8 mouse cellular contexts compared by ENCODE assay signal in the genomic region with DNA sequence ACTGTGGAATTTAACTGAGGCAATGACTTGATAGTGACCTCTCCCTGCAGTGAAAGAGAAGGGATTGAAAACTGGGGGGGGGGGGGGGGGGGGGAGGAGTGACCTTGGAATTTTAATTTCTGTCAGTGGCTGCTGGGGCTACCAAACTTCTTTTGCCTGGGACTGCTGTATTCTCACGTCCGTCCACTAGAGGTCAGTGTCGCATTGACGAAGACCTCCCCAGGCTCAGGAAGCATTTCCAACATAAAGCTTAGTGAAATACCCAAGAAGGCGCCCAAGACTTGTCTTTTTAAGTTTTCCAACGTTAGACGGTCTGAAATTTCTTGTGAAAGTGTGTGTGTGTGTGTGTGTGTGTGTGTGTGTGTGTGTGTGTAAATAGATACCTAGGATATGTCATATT.
A peak's percentile ranks its signal among the peaks of the same experiment; 100 is the strongest.
DNase-seq lines count a peak whose midpoint lies in the region; ATAC-seq and TF ChIP-seq lines count a peak whose summit lies in the region.

No protein-coding gene starts in this region.

- no peak for TF ChIP-seq CTCF in thymus, adult 2 months (IDR thresholded peaks at IDR 0.05; ENCODE audit: borderline replicate concordance, control insufficient read depth, extremely low read depth, insufficient read depth, low read length, poor library complexity)
- peak; percentile 90 for TF ChIP-seq CTCF in bone marrow, adult 2 months (IDR thresholded peaks at IDR 0.05; ENCODE audit: control insufficient read depth, insufficient read depth, low read length)
- peak; percentile 92 for TF ChIP-seq CTCF in kidney, adult 2 months (conservative IDR thresholded peaks at IDR 0.05; ENCODE audit: insufficient read depth, insufficient read length, low read depth, low read length)

- DNase-seq in thymus, adult 2 months = peak; percentile 75
- no peak for DNase-seq in thymus, adult 18-20 months
- peak; percentile 87 for DNase-seq in forebrain, embryonic 11.5 days (ENCODE audit: low spot score)
- peak; percentile 64 for DNase-seq in kidney, adult 2 months
- DNase-seq in right cerebral cortex, adult 2 months (ENCODE audit: low spot score in 2 of 2) = peak; percentile 79 to 81
- DNase-seq in yolk sac, embryonic 10.5 days (ENCODE audit: low spot score) = peak; percentile 60

- H3K27me3 ChIP-seq in thymus, adult 2 months (ENCODE audit: control insufficient read depth, insufficient read depth, low read length) = no peaks in the 10 kb centered on the region
- no peaks in the 10 kb centered on the region for H3K27me3 ChIP-seq in forebrain, embryonic 11.5 days (ENCODE audit: control insufficient read depth, insufficient read depth, low read length)
- no peaks in the 10 kb centered on the region for H3K27me3 ChIP-seq in kidney, adult 2 months (replicated peaks; ENCODE audit: control insufficient read depth, insufficient read depth, low read length)
- H3K27me3 ChIP-seq in liver, embryonic 16.5 days (ENCODE audit: control insufficient read depth, insufficient read depth, low read depth, low read length) = no peaks in the 10 kb centered on the region

- H3K4me3 ChIP-seq in thymus, adult 2 months (ENCODE audit: control insufficient read depth, insufficient read depth, low read length) = no peak overlapping the region
- H3K4me3 ChIP-seq in bone marrow, adult 2 months (replicated peaks; ENCODE audit: control insufficient read depth, low read depth, low read length) = no peak overlapping the region
- no peak overlapping the region for H3K4me3 ChIP-seq in forebrain, embryonic 11.5 days (ENCODE audit: low read depth, low read length)
- H3K4me3 ChIP-seq in kidney, adult 2 months (ENCODE audit: insufficient read depth, low read depth, low read length) = no peak overlapping the region
- no peak overlapping the region for H3K4me3 ChIP-seq in liver, embryonic 16.5 days (ENCODE audit: low read depth, low read length)

- H3K9ac ChIP-seq in forebrain, embryonic 11.5 days (ENCODE audit: low read length) = no peak overlapping the region
- H3K9ac ChIP-seq in liver, embryonic 16.5 days (ENCODE audit: low read depth, low read length) = no peak overlapping the region

- WGBS in thymus, adult 2 months = 16% methylated on average over 7 of the region's 7 CpGs
- WGBS in bone marrow, adult 2 months = 4% methylated on average over 7 of the region's 7 CpGs
- 14% methylated on average over 7 of the region's 7 CpGs for WGBS in forebrain, embryonic 11.5 days
- 10% methylated on average over 7 of the region's 7 CpGs for WGBS in kidney, adult 2 months
- 4% methylated on average over 7 of the region's 7 CpGs for WGBS in liver, embryonic 16.5 days (ENCODE audit: insufficient replicate concordance)

- no peak overlapping the region for H3K4me2 ChIP-seq in forebrain, embryonic 11.5 days (ENCODE audit: low read depth, low read length, severe bottlenecking)
- no peak overlapping the region for H3K4me2 ChIP-seq in liver, embryonic 16.5 days (ENCODE audit: low read depth, low read length)

- H3K9me3 ChIP-seq in forebrain, embryonic 11.5 days (ENCODE audit: control insufficient read depth, low read length) = peaks cover 3% of the 10 kb centered on the region; the same call in 1 of the 2 replicates
- no peaks in the 10 kb centered on the region for H3K9me3 ChIP-seq in liver, embryonic 16.5 days (replicated peaks; ENCODE audit: control insufficient read depth, low read length)

- peaks cover 15% of the 10 kb centered on the region; the same call in 1 of the 2 replicates for H3K36me3 ChIP-seq in thymus, adult 2 months (ENCODE audit: control insufficient read depth, insufficient read depth, low read length)
- H3K36me3 ChIP-seq in forebrain, embryonic 11.5 days (ENCODE audit: control insufficient read depth, insufficient read depth, low read length) = no peaks in the 10 kb centered on the region
- no peaks in the 10 kb centered on the region for H3K36me3 ChIP-seq in kidney, adult 2 months (ENCODE audit: control insufficient read depth, insufficient read depth, low read length)
- no peaks in the 10 kb centered on the region for H3K36me3 ChIP-seq in liver, embryonic 16.5 days (ENCODE audit: control insufficient read depth, insufficient read depth)

- H3K4me1 ChIP-seq in thymus, adult 2 months (replicated peaks; ENCODE audit: control insufficient read depth, insufficient read depth, low read length) = peaks cover 45% of the 10 kb centered on the region
- peaks cover 1% of the 10 kb centered on the region; the same call in 1 of the 2 replicates for H3K4me1 ChIP-seq in bone marrow, adult 2 months (ENCODE audit: control insufficient read depth, insufficient read depth, low read length)
- H3K4me1 ChIP-seq in forebrain, embryonic 11.5 days (replicated peaks; ENCODE audit: control insufficient read depth, insufficient read depth, low read length) = peaks cover 3% of the 10 kb centered on the region; the same call in 1 of the 2 replicates
- H3K4me1 ChIP-seq in kidney, adult 2 months (ENCODE audit: control insufficient read depth, insufficient read depth, low read length) = no peaks in the 10 kb centered on the region; the same call in 1 of the 2 replicates
- H3K4me1 ChIP-seq in liver, embryonic 16.5 days (ENCODE audit: control insufficient read depth, low read depth, low read length) = peaks cover 2% of the 10 kb centered on the region; the same call in 1 of the 2 replicates

- TF ChIP-seq POLR2A in thymus, adult 2 months (IDR thresholded peaks at IDR 0.05; ENCODE audit: control insufficient read depth, extremely low read depth, insufficient read depth, low read length, poor library complexity) = no peak
- no peak for TF ChIP-seq POLR2A in bone marrow, adult 2 months (IDR thresholded peaks at IDR 0.05; ENCODE audit: borderline replicate concordance, control insufficient read depth, low read depth, low read length)
- TF ChIP-seq POLR2A in kidney, adult 2 months (IDR thresholded peaks at IDR 0.05; ENCODE audit: low read depth, low read length) = no peak

- no peak overlapping the region for H3K27ac ChIP-seq in thymus, adult 2 months (ENCODE audit: control insufficient read depth, insufficient read depth, low read length)
- no peak overlapping the region for H3K27ac ChIP-seq in bone marrow, adult 2 months (ENCODE audit: control insufficient read depth, insufficient read depth, low read depth, low read length, poor library complexity)
- H3K27ac ChIP-seq in forebrain, embryonic 11.5 days (ENCODE audit: low read depth, low read length) = no peak overlapping the region
- no peak overlapping the region for H3K27ac ChIP-seq in kidney, adult 2 months (ENCODE audit: insufficient read depth, low read depth, low read length)
- no peak overlapping the region for H3K27ac ChIP-seq in liver, embryonic 16.5 days (ENCODE audit: low read length)

- ATAC-seq in forebrain, embryonic 11.5 days (replicated peaks; ENCODE audit: low FRiP score) = no peak
- 0 out of 2 replicates have a peak, but pooled peaks have one; percentile 31 for ATAC-seq in liver, embryonic 16.5 days (ENCODE audit: low read depth)

Comparison
In these comparisons a context has a peak if more than half of its experiments do, and no peak if none do; other contexts are left out.
1. DNase-seq: peak in thymus, adult 2 months (single experiment), forebrain, embryonic 11.5 days (single experiment), kidney, adult 2 months (single experiment), right cerebral cortex, adult 2 months (2 of 2) and yolk sac, embryonic 10.5 days (single experiment); none in thymus, adult 18-20 months (0 of 2).